Mouse (Mus musculus) stomach, postnatal 0 days (tissue): ENCODE results near the gene Ehd2.

ENCODE experiments used
- CTCF ChIP-seq: IDR thresholded peaks from 2 replicates; pipeline ENCODE4 v1.5.1; 2016; ENCODE audit warnings: antibody characterized with exemption, low read depth, mild to moderate bottlenecking, moderate library complexity
- EP300 ChIP-seq: optimal IDR thresholded peaks from 2 replicates; pipeline ENCODE3; 2016; ENCODE audit warnings: antibody characterized with exemption

DNA sequence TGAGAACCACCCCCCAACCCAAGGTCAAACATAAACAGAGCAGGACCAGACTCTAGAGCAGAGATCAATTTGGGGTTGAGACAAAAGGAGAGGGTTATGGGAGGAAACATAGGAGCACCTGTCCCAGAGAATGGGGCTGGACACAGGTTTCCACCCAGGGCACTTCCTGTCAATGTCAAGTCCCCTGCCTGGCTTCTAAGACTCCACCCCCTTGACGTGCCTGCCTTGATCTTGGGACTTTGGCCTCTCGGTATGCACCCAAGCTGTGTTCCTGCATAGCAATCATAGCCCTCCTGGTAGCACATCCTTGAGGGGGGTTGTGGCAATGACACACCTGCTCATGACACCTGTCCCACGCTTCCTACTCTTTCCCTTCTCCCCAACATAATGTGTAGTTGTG is 25.8 kb upstream of the Ehd2 start:
- no peak for TF ChIP-seq EP300
- TF ChIP-seq CTCF: no peak
